Mouse (Mus musculus) stomach, postnatal 0 days (tissue): ENCODE data around the gene Syt1.

Experiments
- CTCF ChIP-seq: IDR thresholded peaks from 2 replicates; pipeline ENCODE4 v1.5.1; 2016; ENCODE audit warnings: antibody characterized with exemption, low read depth, mild to moderate bottlenecking, moderate library complexity
- EP300 ChIP-seq: optimal IDR thresholded peaks from 2 replicates; pipeline ENCODE3; 2016; ENCODE audit warnings: antibody characterized with exemption

- no peak for TF ChIP-seq CTCF
- TF ChIP-seq EP300, result no peak
These were observed 173.3 kb downstream of the Syt1 start for GRCm38 (mm10) chr10:108837434-108837833.
